Mouse (Mus musculus): ENCODE measurements at regions not wholly inside any gene's neighbourhood (a gene's known extent, or its start where the extent isn't known, plus 50 kb on each side); places are given as distances from the start of the nearest gene placed in this dataset.

- in situ Hi-C loops (cut with MboI; ENCODE audit: low pct_unique_long_range_greater_than_20kb in 1 of 2, low sequenced_read_pairs in 2 of 2, unreplicated experiment in 1 of 2): no loop called here
These were observed 331.8 kb downstream of the Gja1 start for GRCm38 (mm10) chr10:56708886-56709285.

DNA sequence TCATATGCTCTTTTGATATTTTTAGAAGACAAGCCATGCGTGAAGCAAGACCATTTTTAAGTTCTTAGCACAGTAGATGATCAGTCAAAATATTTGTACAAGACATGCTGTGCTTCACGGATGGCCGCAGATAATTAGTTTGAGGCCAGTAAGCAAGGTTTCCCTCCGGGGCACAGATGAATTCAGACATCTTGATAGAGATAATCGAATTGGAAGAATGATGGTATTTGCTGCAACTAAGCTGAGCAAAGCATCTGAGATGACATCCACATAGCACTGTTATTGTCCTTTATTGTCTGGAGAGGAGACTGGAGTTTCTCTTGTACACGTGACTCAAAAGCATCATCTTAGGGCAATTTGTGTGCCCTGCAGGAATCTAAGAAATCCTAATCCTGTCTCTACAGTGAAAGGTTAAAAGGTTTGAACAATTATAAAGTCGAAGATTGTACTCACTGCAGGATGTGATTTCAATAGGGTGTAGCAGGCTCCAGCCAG, 335.5 kb downstream of the Gja1 start:
- in situ Hi-C loops (cut with MboI; ENCODE audit: low pct_unique_long_range_greater_than_20kb in 1 of 2, low sequenced_read_pairs in 2 of 2, unreplicated experiment in 1 of 2): no loop called here

DNA sequence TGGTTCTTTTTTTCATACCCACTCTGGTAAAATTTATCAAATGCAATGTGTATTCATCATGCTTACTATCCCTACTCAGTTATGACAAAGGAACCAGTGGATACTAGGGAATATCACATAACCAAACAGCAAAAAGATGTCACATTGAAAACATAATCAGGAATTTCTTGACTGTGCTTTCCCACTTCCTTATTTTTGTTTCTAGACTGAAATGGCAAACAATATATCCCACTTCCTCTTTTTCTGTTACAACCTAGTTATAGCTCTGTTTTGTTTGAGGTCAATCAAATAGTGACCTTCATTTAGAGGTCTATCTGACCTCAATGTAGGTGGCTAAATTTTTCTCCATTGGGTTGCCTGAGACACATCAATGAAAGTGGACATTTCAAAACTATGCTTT, 359.9 kb downstream of the Gja1 start:
- in situ Hi-C loops (cut with MboI; ENCODE audit: low pct_unique_long_range_greater_than_20kb in 1 of 2, low sequenced_read_pairs in 2 of 2, unreplicated experiment in 1 of 2): no loop called here

DNA sequence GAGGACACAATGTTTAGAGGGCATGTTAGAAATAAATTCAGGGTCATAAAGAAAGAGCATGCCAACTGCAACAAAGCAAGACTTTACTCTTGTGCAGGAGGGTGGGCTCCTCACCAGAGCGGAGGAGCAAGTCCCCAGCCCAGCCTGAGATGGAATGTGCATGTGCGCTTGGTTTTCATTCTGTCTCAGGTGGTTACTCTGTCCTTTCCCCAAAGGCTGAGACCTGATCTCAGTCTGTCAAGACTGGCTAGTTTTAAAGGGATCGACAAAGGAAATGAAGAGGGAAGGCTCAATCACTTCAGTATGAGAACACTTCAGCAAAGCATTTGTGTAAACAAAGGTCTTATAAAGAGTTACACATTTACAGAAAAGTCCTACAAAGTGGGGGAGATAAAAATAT, 362.5 kb downstream of the Gja1 start:
- in situ Hi-C loops (cut with MboI; ENCODE audit: low pct_unique_long_range_greater_than_20kb in 1 of 2, low sequenced_read_pairs in 2 of 2, unreplicated experiment in 1 of 2): no loop called here

GRCm38 (mm10) chr10:56752134-56752533, 375.0 kb downstream of the Gja1 start:
- in situ Hi-C loops (cut with MboI; ENCODE audit: low pct_unique_long_range_greater_than_20kb in 1 of 2, low sequenced_read_pairs in 2 of 2, unreplicated experiment in 1 of 2): no loop called here

DNA sequence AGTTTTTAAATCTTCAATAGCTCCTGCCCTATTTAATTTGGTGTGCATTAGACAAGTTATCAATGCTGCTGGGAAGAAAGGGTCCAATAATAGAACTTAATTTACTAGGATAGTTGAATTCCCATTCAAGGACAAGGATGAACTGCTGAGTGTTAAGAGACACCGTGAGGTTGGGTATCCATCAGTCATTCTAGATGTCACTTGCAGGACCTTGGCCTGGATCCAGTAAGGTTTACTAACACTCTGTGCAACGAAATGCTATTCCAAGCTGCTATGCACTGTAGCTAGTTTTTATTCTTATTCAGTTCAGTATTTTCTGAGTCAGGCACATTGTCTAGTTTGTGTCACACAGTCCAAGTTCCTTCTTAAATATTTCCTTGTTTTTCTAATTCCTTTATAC, 376.4 kb downstream of the Gja1 start:
- in situ Hi-C loops (cut with MboI; ENCODE audit: low pct_unique_long_range_greater_than_20kb in 1 of 2, low sequenced_read_pairs in 2 of 2, unreplicated experiment in 1 of 2): no loop called here

- in situ Hi-C loops (cut with MboI; ENCODE audit: low pct_unique_long_range_greater_than_20kb in 1 of 2, low sequenced_read_pairs in 2 of 2, unreplicated experiment in 1 of 2): no loop called here
These were observed 377.5 kb downstream of the Gja1 start for GRCm38 (mm10) chr10:56754546-56755175.

GRCm38 (mm10) chr10:56770629-56771028, 393.5 kb downstream of the Gja1 start:
- in situ Hi-C loops (cut with MboI; ENCODE audit: low pct_unique_long_range_greater_than_20kb in 1 of 2, low sequenced_read_pairs in 2 of 2, unreplicated experiment in 1 of 2): no loop called here

DNA sequence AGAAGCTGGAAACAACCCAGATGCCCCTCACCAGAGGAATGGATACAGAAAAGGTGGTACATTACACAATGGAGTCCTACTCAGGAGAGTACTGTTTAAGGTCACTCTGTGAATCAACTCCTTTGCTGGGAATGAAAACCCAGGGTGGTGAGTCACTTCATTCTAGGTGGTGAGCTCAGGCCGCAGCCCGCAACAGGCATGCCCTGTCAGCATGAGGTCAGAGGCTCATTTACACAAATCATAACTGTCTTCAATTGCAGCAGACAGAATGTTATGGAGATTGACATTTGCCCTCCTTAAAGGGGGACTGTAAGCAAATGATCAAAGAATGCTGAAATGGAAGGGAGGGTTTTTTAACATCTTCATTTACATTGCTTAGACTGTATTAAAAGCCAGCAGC, 405.1 kb downstream of the Gja1 start:
- in situ Hi-C loops (cut with MboI; ENCODE audit: low pct_unique_long_range_greater_than_20kb in 1 of 2, low sequenced_read_pairs in 2 of 2, unreplicated experiment in 1 of 2): no loop called here

DNA sequence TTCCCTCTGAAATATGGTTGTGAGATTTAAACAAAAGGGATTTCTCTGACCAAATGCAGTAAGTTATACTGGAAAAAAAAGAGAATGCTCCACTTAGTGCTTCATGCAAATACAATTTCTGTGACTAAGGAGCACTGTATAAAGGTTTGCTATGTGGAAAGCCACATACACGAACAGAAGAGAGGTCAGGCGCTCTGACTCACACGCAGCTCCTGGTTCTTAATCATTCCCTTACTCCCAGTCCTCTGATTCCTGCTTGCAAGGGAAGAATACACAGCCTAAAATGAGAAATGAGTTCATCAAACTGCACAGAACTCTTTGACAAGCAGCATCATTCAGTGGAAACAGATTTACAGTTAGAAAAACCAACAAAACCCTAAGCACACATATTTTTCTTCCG, 406.8 kb downstream of the Gja1 start:
- in situ Hi-C loops (cut with MboI; ENCODE audit: low pct_unique_long_range_greater_than_20kb in 1 of 2, low sequenced_read_pairs in 2 of 2, unreplicated experiment in 1 of 2): no loop called here

DNA sequence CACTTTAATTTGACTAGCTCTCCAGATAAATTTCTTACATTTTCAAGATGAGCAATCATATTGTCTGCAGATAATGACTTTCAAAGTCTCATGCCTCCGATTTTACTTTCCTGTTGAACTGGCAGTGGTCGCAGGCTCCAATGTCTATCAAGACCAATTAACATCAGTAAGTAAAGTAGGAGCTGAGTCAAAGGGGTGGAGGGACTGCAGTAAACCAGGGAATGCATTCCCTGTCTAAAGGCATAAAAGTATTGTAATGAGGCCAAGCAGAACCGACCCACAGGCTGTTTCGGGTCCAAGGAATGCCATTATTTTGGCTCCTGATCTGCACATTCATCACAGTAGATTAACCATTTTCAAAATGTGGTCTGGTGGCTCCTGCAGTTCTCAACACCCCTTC, 411.0 kb downstream of the Gja1 start:
- in situ Hi-C loops (cut with MboI; ENCODE audit: low pct_unique_long_range_greater_than_20kb in 1 of 2, low sequenced_read_pairs in 2 of 2, unreplicated experiment in 1 of 2): no loop called here

GRCm38 (mm10) chr10:56793074-56793473, 415.9 kb downstream of the Gja1 start:
- in situ Hi-C loops (cut with MboI; ENCODE audit: low pct_unique_long_range_greater_than_20kb in 1 of 2, low sequenced_read_pairs in 2 of 2, unreplicated experiment in 1 of 2): no loop called here

DNA sequence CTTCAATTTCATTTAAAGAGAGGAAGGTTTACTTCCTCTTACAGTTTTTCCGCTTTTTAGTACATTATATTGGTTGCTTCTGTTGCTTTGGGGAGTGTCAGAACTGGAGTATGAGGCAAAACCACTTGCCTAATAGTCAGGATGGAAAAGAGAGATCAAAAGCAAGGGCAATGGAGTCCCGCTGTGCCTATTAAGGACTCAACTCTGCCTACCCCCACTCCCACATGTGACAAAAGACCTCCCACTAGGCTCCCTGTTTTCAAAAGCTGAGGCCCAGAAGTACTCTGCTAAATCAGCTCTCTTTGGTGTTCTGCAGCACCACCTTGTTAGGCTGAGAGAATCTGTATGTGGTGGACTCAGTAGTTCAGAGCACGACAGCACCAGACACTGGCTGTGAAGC, 418.3 kb downstream of the Gja1 start:
- in situ Hi-C loops (cut with MboI; ENCODE audit: low pct_unique_long_range_greater_than_20kb in 1 of 2, low sequenced_read_pairs in 2 of 2, unreplicated experiment in 1 of 2): no loop called here

DNA sequence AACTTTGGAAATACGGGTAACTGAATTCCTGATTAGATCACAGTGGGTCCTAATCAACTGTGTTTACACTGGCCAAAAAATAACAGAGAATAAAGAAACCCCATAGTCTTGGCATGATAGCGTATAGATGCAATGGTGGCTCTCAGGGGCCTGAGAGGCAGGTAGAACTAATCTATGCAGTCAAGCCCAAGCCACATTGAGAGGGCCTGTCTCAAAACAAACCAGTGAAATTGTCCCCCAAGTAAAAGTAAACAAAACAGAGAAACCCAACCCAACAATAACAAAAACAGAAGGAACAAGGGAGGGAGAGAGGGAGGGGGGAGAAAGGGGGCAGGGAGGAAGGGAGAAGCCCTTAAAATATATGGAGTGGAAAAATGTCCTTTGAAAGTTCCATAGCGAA, 422.2 kb downstream of the Gja1 start:
- in situ Hi-C loops (cut with MboI; ENCODE audit: low pct_unique_long_range_greater_than_20kb in 1 of 2, low sequenced_read_pairs in 2 of 2, unreplicated experiment in 1 of 2): no loop called here

DNA sequence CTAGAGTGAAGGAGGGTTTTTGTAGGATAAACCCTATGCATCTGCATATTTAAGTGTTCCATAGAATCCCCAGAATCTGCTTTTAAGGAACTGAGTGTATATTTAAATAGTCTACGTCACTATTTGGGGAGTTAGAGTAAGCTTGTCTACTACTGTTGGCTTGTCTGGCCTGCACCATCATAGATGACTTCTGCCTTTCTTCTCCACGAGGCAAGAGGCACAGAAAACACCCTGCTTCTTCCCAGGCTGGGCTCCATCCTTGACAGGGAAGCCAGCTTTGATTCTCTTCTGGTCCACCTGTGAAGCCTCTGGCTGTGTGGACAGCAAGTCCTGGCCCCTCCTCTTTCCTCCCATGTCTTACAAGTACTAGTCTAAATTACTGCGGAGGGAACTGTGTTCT, 422.6 kb downstream of the Gja1 start:
- in situ Hi-C loops (cut with MboI; ENCODE audit: low pct_unique_long_range_greater_than_20kb in 1 of 2, low sequenced_read_pairs in 2 of 2, unreplicated experiment in 1 of 2): no loop called here

- in situ Hi-C loops (cut with MboI; ENCODE audit: low pct_unique_long_range_greater_than_20kb in 1 of 2, low sequenced_read_pairs in 2 of 2, unreplicated experiment in 1 of 2): no loop called here
These were observed 431.9 kb downstream of the Gja1 start for GRCm38 (mm10) chr10:56809006-56809405.

GRCm38 (mm10) chr10:56822158-56822557, 445.0 kb downstream of the Gja1 start:
- in situ Hi-C loops (cut with MboI; ENCODE audit: low pct_unique_long_range_greater_than_20kb in 1 of 2, low sequenced_read_pairs in 2 of 2, unreplicated experiment in 1 of 2): no loop called here

- in situ Hi-C loops (cut with MboI; ENCODE audit: low pct_unique_long_range_greater_than_20kb in 1 of 2, low sequenced_read_pairs in 2 of 2, unreplicated experiment in 1 of 2): loop anchor here (25.0 kb wide), 1 partner anchor 469 kb away; no protein-coding TSS in a partner anchor
These were observed 454.2 kb downstream of the Gja1 start for GRCm38 (mm10) chr10:56831331-56831730.

DNA sequence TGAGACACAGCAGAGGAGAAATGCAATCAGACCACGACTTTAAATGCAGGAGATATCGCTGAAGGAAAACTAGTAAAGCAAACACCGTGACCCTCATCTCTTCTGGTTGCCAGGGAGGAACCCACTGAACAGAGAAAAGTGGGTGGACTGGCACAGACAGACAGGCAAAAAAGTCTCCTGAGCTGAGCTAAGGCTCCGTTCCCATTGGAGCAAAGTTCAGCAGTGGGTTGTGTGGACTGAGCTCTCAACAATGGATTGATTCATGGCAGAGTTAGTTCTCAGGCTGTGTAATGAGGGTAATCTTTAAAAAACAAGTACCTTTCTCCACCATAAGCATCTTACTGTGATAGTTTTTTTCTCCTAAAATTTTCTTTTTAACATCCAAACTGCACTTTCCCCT, 454.8 kb downstream of the Gja1 start:
- in situ Hi-C loops (cut with MboI; ENCODE audit: low pct_unique_long_range_greater_than_20kb in 1 of 2, low sequenced_read_pairs in 2 of 2, unreplicated experiment in 1 of 2): loop anchor here (25.0 kb wide), 1 partner anchor 470 kb away; no protein-coding TSS in a partner anchor

- in situ Hi-C loops (cut with MboI; ENCODE audit: low pct_unique_long_range_greater_than_20kb in 1 of 2, low sequenced_read_pairs in 2 of 2, unreplicated experiment in 1 of 2): loop anchor here (25.0 kb wide), 1 partner anchor 474 kb away; no protein-coding TSS in a partner anchor
These were observed 459.0 kb downstream of the Gja1 start for GRCm38 (mm10) chr10:56836130-56836529.

Data from mouse embryonic stem cell (cell line).